Mouse (Mus musculus): ENCODE data around the gene Nup188.

- TF ChIP-seq CTCF (conservative IDR thresholded peaks at IDR 0.05; ENCODE audit: insufficient read depth, insufficient read length, low read depth, low read length) (no peak), POLR2A (IDR thresholded peaks at IDR 0.05; ENCODE audit: low read depth, low read length) (no peak)
Observed at GRCm38 (mm10) chr2:30356906-30357305, 70.7 kb downstream of the Nup188 start.
